8 mouse cellular contexts compared by ENCODE assay signal in the genomic region with DNA sequence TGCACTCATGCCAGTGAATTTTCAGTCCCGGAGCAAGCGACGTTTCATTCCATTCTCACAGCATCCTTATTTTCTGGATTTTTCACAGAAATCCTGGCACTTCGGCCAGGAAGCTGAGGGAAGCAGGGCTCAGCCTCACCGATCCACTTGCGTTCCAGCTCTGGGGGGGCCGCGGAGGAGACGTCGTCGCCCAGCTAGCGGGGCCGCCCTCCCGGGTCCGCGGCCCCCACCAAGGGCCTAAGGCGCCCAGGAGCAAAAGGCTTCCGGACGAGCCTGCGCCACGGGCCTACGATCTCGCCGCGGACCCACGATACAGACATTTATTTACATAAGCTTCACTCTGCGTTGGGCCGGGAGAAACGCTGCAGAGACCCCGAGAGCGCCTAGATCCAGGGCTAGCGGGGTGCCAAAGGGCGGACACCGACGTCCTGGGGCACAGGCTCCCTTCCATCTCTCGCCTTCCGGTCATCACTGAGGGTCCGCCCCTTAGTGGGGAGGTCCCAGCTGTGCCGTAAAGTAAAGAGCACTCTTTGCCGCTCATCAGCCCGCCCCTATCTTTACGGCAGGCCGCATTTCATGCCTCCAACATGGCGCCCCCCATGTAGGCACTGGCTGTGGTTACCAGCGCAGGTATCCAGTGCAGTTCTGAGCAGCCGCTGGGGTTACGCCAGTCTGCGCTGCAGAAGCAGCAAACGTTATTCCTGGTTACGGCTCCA. TPM values are rescaled to one million over a fixed set of nuclear protein-coding genes. Genes with fewer than 3 reads are reported as not detected.
DNase-seq lines count a peak whose midpoint lies in the region; ATAC-seq lines count a peak whose summit lies in the region.

A gene (plus strand): TSS at position 577 of the 716 bp plus-strand sequence.

- peak within 1 kb of the TSS; percentile 80 to 99 for H3K4me3 ChIP-seq in heart, embryonic 14.5 days (ENCODE audit: control insufficient read depth in 1 of 2, insufficient read depth in 1 of 2, low read depth in 1 of 2, low read length in 2 of 2)
- peak within 1 kb of the TSS; percentile 85 for H3K4me3 ChIP-seq in liver, embryonic 13.5 days (replicated peaks)
- H3K4me3 ChIP-seq in stomach, embryonic 16.5 days (replicated peaks; ENCODE audit: low read length), result peak within 1 kb of the TSS; percentile 78

- WGBS in heart, embryonic 14.5 days, result under 1% methylated on average over 48 of the region's 50 CpGs
- under 1% methylated on average over 50 of the region's 50 CpGs for WGBS in liver, embryonic 13.5 days (ENCODE audit: insufficient replicate concordance)
- under 1% methylated on average over 50 of the region's 50 CpGs for WGBS in stomach, embryonic 16.5 days

- no peaks in the 10 kb centered on the region for H3K27me3 ChIP-seq in heart, embryonic 14.5 days (ENCODE audit: control insufficient read depth, insufficient read depth, low read length)
- H3K27me3 ChIP-seq in liver, embryonic 13.5 days, result no peaks in the 10 kb centered on the region
- no peaks in the 10 kb centered on the region for H3K27me3 ChIP-seq in stomach, embryonic 16.5 days (ENCODE audit: control insufficient read depth, insufficient read depth, low read length)

- ATAC-seq in erythroid progenitor cell, adult 5-6 weeks (replicated peaks; ENCODE audit: low FRiP score, poor library complexity, severe bottlenecking), result peak; percentile 99
- peak; percentile 96 for ATAC-seq in heart, embryonic 14.5 days (ENCODE audit: insufficient number of reproducible peaks, insufficient read depth, low FRiP score, low read depth)
- ATAC-seq in liver, embryonic 13.5 days (ENCODE audit: low read depth), result peak; percentile 98
- peak; percentile 98 for ATAC-seq in stomach, embryonic 16.5 days (ENCODE audit: insufficient read depth, low FRiP score)

- no peaks in the 10 kb centered on the region for H3K36me3 ChIP-seq in heart, embryonic 14.5 days (ENCODE audit: control insufficient read depth, insufficient read depth, low read length)
- H3K36me3 ChIP-seq in liver, embryonic 13.5 days, result no peaks in the 10 kb centered on the region
- H3K36me3 ChIP-seq in stomach, embryonic 16.5 days (ENCODE audit: control insufficient read depth, insufficient read depth, low read length), result no peaks in the 10 kb centered on the region

- peak within 1 kb of the TSS; percentile 93 to 99 for H3K27ac ChIP-seq in heart, embryonic 14.5 days (replicated peaks in 1 of 2; ENCODE audit: control insufficient read depth in 1 of 2, insufficient read depth in 1 of 2, low read depth in 2 of 2, low read length in 2 of 2)
- peak within 1 kb of the TSS; percentile 86 for H3K27ac ChIP-seq in liver, embryonic 13.5 days
- peak within 1 kb of the TSS; percentile 91 for H3K27ac ChIP-seq in stomach, embryonic 16.5 days (ENCODE audit: low read length)

- H3K9me3 ChIP-seq in heart, embryonic 14.5 days (ENCODE audit: control insufficient read depth, low read length), result no peaks in the 10 kb centered on the region
- no peaks in the 10 kb centered on the region for H3K9me3 ChIP-seq in liver, embryonic 13.5 days (replicated peaks)
- no peaks in the 10 kb centered on the region for H3K9me3 ChIP-seq in stomach, embryonic 16.5 days (replicated peaks; ENCODE audit: control insufficient read depth, low read length)

- H3K9ac ChIP-seq in heart, embryonic 14.5 days (ENCODE audit: low read length), result peak within 1 kb of the TSS; percentile 95
- peak within 1 kb of the TSS; percentile 94 for H3K9ac ChIP-seq in liver, embryonic 13.5 days
- H3K9ac ChIP-seq in stomach, embryonic 16.5 days (ENCODE audit: low read length), result peak within 1 kb of the TSS; percentile 96

- DNase-seq in CD4-positive helper T cell, adult 2 months (ENCODE audit: low read depth, low spot score), result peak; percentile 94
- DNase-seq in brain, embryonic 18.5 days (ENCODE audit: low read depth, low spot score), result peak; percentile 90
- peak; percentile 97 for DNase-seq in kidney, postnatal 14 days
- DNase-seq in liver, embryonic 13.5 days, result peak; percentile 93
- peak; percentile 91 for DNase-seq in neural tube, embryonic 10.5 days (ENCODE audit: extremely low spot score, low spot score)

- peak within 1 kb of the TSS; percentile 95 for H3K4me2 ChIP-seq in heart, embryonic 14.5 days (ENCODE audit: low read length)
- H3K4me2 ChIP-seq in liver, embryonic 13.5 days, result peak within 1 kb of the TSS; percentile 91
- H3K4me2 ChIP-seq in stomach, embryonic 16.5 days (ENCODE audit: low read depth, low read length), result peak within 1 kb of the TSS; percentile 64

- peaks cover 0 to 5% of the 10 kb centered on the region in 2 experiments; a peak in 2 of 4 replicates for H3K4me1 ChIP-seq in heart, embryonic 14.5 days (ENCODE audit: control insufficient read depth in 2 of 2, insufficient read depth in 2 of 2, low read length in 2 of 2)
- peaks cover 31% of the 10 kb centered on the region for H3K4me1 ChIP-seq in liver, embryonic 13.5 days (replicated peaks)
- H3K4me1 ChIP-seq in stomach, embryonic 16.5 days (ENCODE audit: control insufficient read depth, insufficient read depth, low read length), result peaks cover 7% of the 10 kb centered on the region

RNA-seq across cellular contexts. Expression of the gene that starts here (rescaled TPM):
- total RNA-seq in erythroid progenitor cell, adult 5-6 weeks (2015; ENCODE audit: low replicate concordance), result 0.72 TPM in 1 of 2 replicates, not detected in the other
- total RNA-seq in erythroid progenitor cell, adult 5-6 weeks (2017; ENCODE audit: low replicate concordance), result 1.7 and 6.1 TPM in 2 replicates
- polyA plus RNA-seq in heart, embryonic 14.5 days (2014; fragmentation: Nextera tagmentation; extraction: Ambion mirVana), result 10.7 and 11.1 TPM in 2 replicates
- 9.0 and 10.5 TPM in 2 replicates for polyA plus RNA-seq in liver, embryonic 13.5 days (2015; fragmentation: Nextera tagmentation; extraction: Ambion mirVana)
- 11.9 and 12.5 TPM in 2 replicates for polyA plus RNA-seq in stomach, embryonic 16.5 days (2015; fragmentation: Nextera tagmentation; extraction: Ambion mirVana)

Comparison
In these comparisons a context has a peak if more than half of its experiments do, and no peak if none do; other contexts are left out.
1. Peak in every context shown above with its lines: DNase-seq, ATAC-seq, H3K4me3 ChIP-seq and H3K27ac ChIP-seq.